Mouse (Mus musculus) hindbrain, postnatal 0 days (tissue): ENCODE data around the gene Fam174b. TPM values are rescaled to one million over a fixed set of nuclear protein-coding genes. Genes with fewer than 3 reads are reported as not detected.

ENCODE experiments used
- ATAC-seq: fragments of 200-750 bp; cut with Nextera tagmentation; 2 replicates; pipeline ENCODE4 v1.8.0; 2017; ENCODE audit warnings: mild to moderate bottlenecking, moderate TSS enrichment, moderate library complexity
- DNase-seq: peaks from one replicate; pipeline ENCODE4 v3.0.0-alpha.2; 2015; ENCODE audit warnings: low spot score
- H3K27ac ChIP-seq: fragments of 300-500 bp; sonication (generic); 2 replicates; pipeline ENCODE4 v1.5.1; 2014; ENCODE audit warnings: mild to moderate bottlenecking
- H3K27me3 ChIP-seq: fragments of 300-500 bp; sonication (generic); 2 replicates; pipeline ENCODE4 v1.6.1; 2014; ENCODE audit warnings: low read length, mixed read lengths; ENCODE audit not compliant: insufficient read depth
- H3K36me3 ChIP-seq: fragments of 300-500 bp; sonication (generic); 2 replicates; pipeline ENCODE4 v1.6.1; 2014; ENCODE audit warnings: low read length, mixed read lengths; ENCODE audit not compliant: insufficient read depth
- H3K4me1 ChIP-seq: fragments of 300-500 bp; sonication (generic); 2 replicates; pipeline ENCODE4 v1.6.1; 2014; ENCODE audit warnings: antibody characterized with exemption, low read length, mixed read lengths; ENCODE audit not compliant: insufficient read depth
- H3K4me2 ChIP-seq: fragments of 300-500 bp; sonication (generic); 2 replicates; pipeline ENCODE4 v1.6.1; 2014; ENCODE audit warnings: low read depth, mild to moderate bottlenecking, low read length, moderate library complexity, mixed read lengths
- H3K4me3 ChIP-seq: fragments of 300-500 bp; sonication (generic); 2 replicates; pipeline ENCODE4 v1.5.1; 2014; ENCODE audit warnings: low read length
- H3K9ac ChIP-seq: fragments of 300-500 bp; sonication (generic); replicated peaks from 2 replicates; pipeline ENCODE4 v1.6.1; 2014; ENCODE audit warnings: mild to moderate bottlenecking, low read length, moderate library complexity, mixed read lengths
- H3K9me3 ChIP-seq: fragments of 300-500 bp; sonication (generic); 2 replicates; pipeline ENCODE4 v1.6.1; 2016; ENCODE audit warnings: low read length, mixed read lengths
- CTCF ChIP-seq: IDR thresholded peaks from 2 replicates; pipeline ENCODE4 v1.5.1; 2016; ENCODE audit warnings: antibody characterized with exemption, control low read depth, low read depth
- WGBS: fragments of 180-500 bp; shearing (Covaris S2); extraction: QIAGEN DNeasy Blood & Tissue Kit; methylation state at CpG from one replicate; pipeline ENCODE4 v1.1.7; 2014; 5-methylcytosine and 5-hydroxymethylcytosine counted together
- polyA plus RNA-seq: library from polyadenylated mRNA; unstranded; fragments of >200 nt; fragmentation: Nextera tagmentation; extraction: Ambion mirVana; gene quantifications from 2 replicates; pipeline ENCODE4 v1.2.1, GENCODE M21; 2015
- total RNA-seq: library from RNA; depleted of rRNA; stranded (reverse); fragments of >200 nt; gene quantifications from 2 replicates; pipeline ENCODE4 v1.2.3, GENCODE M21; 2014

The Fam174b gene
- total and polyA plus RNA-seq, 2 experiments from 2014 or later = 26.1 to 29.3 TPM

- 91% methylated on average over 4 of the region's 4 CpGs for WGBS
- Histone ChIP-seq H3K4me1 (no peaks in the 10 kb centered on the region), H3K9ac (no peak overlapping the region), H3K27me3 (no peaks in the 10 kb centered on the region), H3K4me2 (no peak overlapping the region), H3K4me3 (no peak overlapping the region), H3K27ac (no peak overlapping the region), H3K9me3 (no peaks in the 10 kb centered on the region), H3K36me3 (no peaks in the 10 kb centered on the region)
- ATAC-seq (no peak), DNase-seq (no peak)
- TF ChIP-seq CTCF = no peak
These were observed 44.8 kb downstream of the Fam174b start for GRCm38 (mm10) chr7:73784736-73785428.

GRCm38 (mm10) chr7:73785815-73786214 lies 45.7 kb downstream of the Fam174b start:
- ATAC-seq (no peak), DNase-seq (no peak)
- H3K9ac ChIP-seq = no peak overlapping the region
- no peaks in the 10 kb centered on the region for H3K27me3 ChIP-seq
- H3K4me2 ChIP-seq = no peak overlapping the region
- H3K9me3 ChIP-seq = no peaks in the 10 kb centered on the region
- H3K4me3 ChIP-seq = no peak overlapping the region
- whole genome bisulfite sequencing = 93% methylated on average over 4 of the region's 4 CpGs
- H3K27ac ChIP-seq = no peak overlapping the region
- no peaks in the 10 kb centered on the region for H3K4me1 ChIP-seq
- TF ChIP-seq CTCF = no peak
- H3K36me3 ChIP-seq = no peaks in the 10 kb centered on the region

GRCm38 (mm10) chr7:73787513-73787912 lies 47.4 kb downstream of the Fam174b start:
- no peak for DNase-seq
- H3K4me2 ChIP-seq = no peak overlapping the region
- H3K9ac ChIP-seq = no peak overlapping the region
- 82% methylated on average over 8 of the region's 8 CpGs for WGBS
- H3K36me3 ChIP-seq = no peaks in the 10 kb centered on the region
- H3K4me3 ChIP-seq = no peak overlapping the region
- H3K9me3 ChIP-seq = no peaks in the 10 kb centered on the region
- H3K27me3 ChIP-seq = no peaks in the 10 kb centered on the region
- TF ChIP-seq CTCF = no peak
- H3K4me1 ChIP-seq = no peaks in the 10 kb centered on the region
- H3K27ac ChIP-seq = no peak overlapping the region
- ATAC-seq = no peak

GRCm38 (mm10) chr7:73791096-73791495 lies 51.0 kb downstream of the Fam174b start:
- Histone ChIP-seq H3K4me1 (no peaks in the 10 kb centered on the region), H3K4me3 (no peak overlapping the region), H3K27me3 (no peaks in the 10 kb centered on the region), H3K9me3 (no peaks in the 10 kb centered on the region), H3K27ac (no peak overlapping the region), H3K36me3 (no peaks in the 10 kb centered on the region), H3K4me2 (no peak overlapping the region), H3K9ac (no peak overlapping the region)
- whole genome bisulfite sequencing = 67% methylated on average over 8 of the region's 8 CpGs
- TF ChIP-seq CTCF = no peak
- DNase-seq (peak; percentile 20), ATAC-seq (no peak)

- Histone ChIP-seq H3K9me3 (no peaks in the 10 kb centered on the region), H3K4me3 (no peak overlapping the region), H3K4me1 (no peaks in the 10 kb centered on the region), H3K36me3 (no peaks in the 10 kb centered on the region), H3K4me2 (no peak overlapping the region), H3K9ac (no peak overlapping the region), H3K27ac (no peak overlapping the region), H3K27me3 (no peaks in the 10 kb centered on the region)
- 91% methylated on average over 4 of the region's 4 CpGs for WGBS
- ATAC-seq = no peak
- DNase-seq = no peak
- TF ChIP-seq CTCF = no peak
These were observed 52.1 kb downstream of the Fam174b start for GRCm38 (mm10) chr7:73792155-73792554.

- no peak overlapping the region for H3K9ac ChIP-seq
- no peaks in the 10 kb centered on the region for H3K27me3 ChIP-seq
- H3K9me3 ChIP-seq = no peaks in the 10 kb centered on the region
- H3K4me2 ChIP-seq = no peak overlapping the region
- H3K27ac ChIP-seq = no peak overlapping the region
- no peak for TF ChIP-seq CTCF
- no peak overlapping the region for H3K4me3 ChIP-seq
- no peaks in the 10 kb centered on the region for H3K36me3 ChIP-seq
- no peaks in the 10 kb centered on the region for H3K4me1 ChIP-seq
- ATAC-seq (no peak), DNase-seq (no peak)
- 56% methylated on average over 3 of the region's 3 CpGs for WGBS
These were observed 52.5 kb downstream of the Fam174b start for GRCm38 (mm10) chr7:73792641-73793040.

GRCm38 (mm10) chr7:73809261-73809660 lies 69.2 kb downstream of the Fam174b start:
- Histone ChIP-seq H3K9me3 (no peaks in the 10 kb centered on the region), H3K4me2 (no peak overlapping the region), H3K36me3 (no peaks in the 10 kb centered on the region), H3K4me1 (no peaks in the 10 kb centered on the region), H3K27ac (no peak overlapping the region), H3K9ac (no peak overlapping the region), H3K4me3 (no peak overlapping the region), H3K27me3 (no peaks in the 10 kb centered on the region)
- ATAC-seq = no peak
- TF ChIP-seq CTCF = peak; percentile 44
- DNase-seq = peak; percentile 17
- WGBS = 73% methylated on average over 2 of the region's 2 CpGs
